Mouse (Mus musculus) lung, embryonic 16.5 days (tissue): ENCODE measurements at regions not wholly inside any gene's neighbourhood (a gene's known extent, or its start where the extent isn't known, plus 50 kb on each side); places are given as distances from the start of the nearest gene placed in this dataset.
"Not testable (repeated sequence)": the region's sequence is repeated elsewhere in the genome, so short reads cannot be mapped to it uniquely, and the experiment has no call there.

Experiments
- ATAC-seq: fragments of 200-750 bp; cut with Nextera tagmentation; 2 replicates; pipeline ENCODE4 v1.8.0; 2017; ENCODE audit warnings: low read depth, mild to moderate bottlenecking, moderate library complexity
- H3K27ac ChIP-seq: fragments of 300-500 bp; sonication (generic); 2 replicates; pipeline ENCODE4 v1.5.1; 2014; ENCODE audit warnings: mild to moderate bottlenecking, control low read depth, low read length
- H3K27me3 ChIP-seq: fragments of 300-500 bp; sonication (generic); 2 replicates; pipeline ENCODE4 v1.6.1; 2014; ENCODE audit warnings: low read depth, low read length, mixed read lengths; ENCODE audit not compliant: control insufficient read depth, insufficient read depth
- H3K36me3 ChIP-seq: fragments of 300-500 bp; sonication (generic); 2 replicates; pipeline ENCODE4 v1.6.1; 2014; ENCODE audit warnings: low read length; ENCODE audit not compliant: control insufficient read depth, insufficient read depth
- H3K4me1 ChIP-seq: fragments of 300-500 bp; sonication (generic); replicated peaks from 2 replicates; pipeline ENCODE4 v1.6.1; 2014; ENCODE audit warnings: low read length, mixed read lengths; ENCODE audit not compliant: control insufficient read depth, insufficient read depth
- H3K4me2 ChIP-seq: fragments of 300-500 bp; sonication (generic); 2 replicates; pipeline ENCODE4 v1.6.1; 2014; ENCODE audit warnings: low read depth, low read length, control low read depth
- H3K4me3 ChIP-seq: fragments of 300-500 bp; sonication (generic); 2 replicates; pipeline ENCODE4 v1.5.1; 2014; ENCODE audit warnings: mild to moderate bottlenecking, low read length, control low read depth
- H3K9ac ChIP-seq: fragments of 300-500 bp; sonication (generic); 2 replicates; pipeline ENCODE4 v1.6.1; 2014; ENCODE audit warnings: low read length, control low read depth
- H3K9me3 ChIP-seq: fragments of 300-500 bp; sonication (generic); 2 replicates; pipeline ENCODE4 v1.6.1; 2016; ENCODE audit warnings: low read length; ENCODE audit not compliant: control insufficient read depth
- WGBS: fragments of 180-500 bp; shearing (Covaris S2); extraction: QIAGEN DNeasy Blood & Tissue Kit; methylation state at CpG from one replicate; pipeline ENCODE4 v1.1.7; 2014; 5-methylcytosine and 5-hydroxymethylcytosine counted together

GRCm38 (mm10) chr16:86473059-86473740 is 571.6 kb upstream of the Adamts5 start:
- no peaks in the 10 kb centered on the region for H3K36me3 ChIP-seq
- H3K4me1 ChIP-seq = no peaks in the 10 kb centered on the region
- H3K27me3 ChIP-seq = no peaks in the 10 kb centered on the region
- no peaks in the 10 kb centered on the region for H3K9me3 ChIP-seq
- no peak overlapping the region for H3K27ac ChIP-seq
- no peak overlapping the region for H3K4me2 ChIP-seq
- no peak overlapping the region for H3K9ac ChIP-seq
- ATAC-seq = no peak
- no peak overlapping the region for H3K4me3 ChIP-seq
- WGBS = 53% methylated on average over 4 of the region's 4 CpGs

DNA sequence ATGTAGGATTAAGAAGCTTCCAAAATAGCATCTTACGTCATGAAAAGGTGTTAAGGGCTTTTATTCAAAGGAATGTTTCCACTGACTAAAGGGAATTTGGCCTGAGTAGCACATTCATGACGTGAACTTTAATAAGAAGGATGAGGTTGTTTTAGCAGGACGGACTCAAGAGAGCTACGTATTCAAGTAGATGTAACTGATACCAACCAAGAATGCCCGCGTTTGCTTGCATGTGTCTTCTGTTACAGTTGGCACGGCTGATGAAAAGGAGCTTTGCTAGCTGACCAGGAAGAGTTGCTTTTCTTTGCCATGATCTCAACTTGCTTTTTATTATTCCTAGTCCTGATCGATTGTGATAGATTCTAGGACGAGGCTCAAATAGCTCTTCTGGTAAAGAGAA is 559.4 kb upstream of the Adamts5 start:
- H3K36me3 ChIP-seq = no peaks in the 10 kb centered on the region
- no peak overlapping the region for H3K27ac ChIP-seq
- H3K27me3 ChIP-seq = no peaks in the 10 kb centered on the region
- no peak for ATAC-seq
- H3K4me3 ChIP-seq = no peak overlapping the region
- H3K4me1 ChIP-seq = no peaks in the 10 kb centered on the region
- no peaks in the 10 kb centered on the region for H3K9me3 ChIP-seq
- no peak overlapping the region for H3K4me2 ChIP-seq
- WGBS = 79% methylated on average over 9 of the region's 9 CpGs
- no peak overlapping the region for H3K9ac ChIP-seq

- no peaks in the 10 kb centered on the region for H3K9me3 ChIP-seq
- no peak overlapping the region for H3K9ac ChIP-seq
- no peak overlapping the region for H3K4me3 ChIP-seq
- H3K27me3 ChIP-seq = no peaks in the 10 kb centered on the region
- H3K36me3 ChIP-seq = no peaks in the 10 kb centered on the region
- no peaks in the 10 kb centered on the region for H3K4me1 ChIP-seq
- 65% methylated on average over 3 of the region's 3 CpGs for WGBS
- H3K27ac ChIP-seq = no peak overlapping the region
- no peak overlapping the region for H3K4me2 ChIP-seq
- no peak for ATAC-seq
Observed at GRCm38 (mm10) chr16:86456649-86457048, 555.0 kb upstream of the Adamts5 start.

GRCm38 (mm10) chr16:86454810-86455209 is 553.2 kb upstream of the Adamts5 start:
- no peak for ATAC-seq
- no peaks in the 10 kb centered on the region for H3K9me3 ChIP-seq
- H3K9ac ChIP-seq = no peak overlapping the region
- H3K36me3 ChIP-seq = no peaks in the 10 kb centered on the region
- no peak overlapping the region for H3K27ac ChIP-seq
- WGBS = 50% methylated on average over 3 of the region's 3 CpGs
- H3K4me3 ChIP-seq = no peak overlapping the region
- no peaks in the 10 kb centered on the region for H3K27me3 ChIP-seq
- no peaks in the 10 kb centered on the region for H3K4me1 ChIP-seq
- no peak overlapping the region for H3K4me2 ChIP-seq

DNA sequence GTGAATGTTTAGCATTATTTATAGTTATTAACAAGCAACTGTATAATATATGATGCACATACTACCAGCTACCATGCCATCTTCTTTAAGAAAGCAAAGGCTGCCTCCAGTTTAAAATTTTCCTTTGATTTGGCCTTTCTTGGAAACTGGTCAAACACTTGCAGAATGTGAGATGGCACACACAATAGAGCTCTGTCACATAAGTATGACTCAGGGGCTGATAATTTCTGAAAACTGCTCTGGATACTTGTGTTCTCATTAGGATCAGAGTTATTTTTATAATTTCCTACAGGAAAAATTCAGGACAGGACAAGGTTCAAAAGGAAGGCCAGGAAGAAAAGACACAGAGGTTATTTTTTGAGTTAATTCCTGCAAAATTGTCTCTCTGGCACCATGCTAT is 552.4 kb upstream of the Adamts5 start:
- no peaks in the 10 kb centered on the region for H3K4me1 ChIP-seq
- H3K4me2 ChIP-seq = no peak overlapping the region
- H3K9me3 ChIP-seq = no peaks in the 10 kb centered on the region
- no peak overlapping the region for H3K4me3 ChIP-seq
- no peak overlapping the region for H3K27ac ChIP-seq
- no peaks in the 10 kb centered on the region for H3K36me3 ChIP-seq
- no peak for ATAC-seq
- no peak overlapping the region for H3K9ac ChIP-seq
- no peaks in the 10 kb centered on the region for H3K27me3 ChIP-seq

DNA sequence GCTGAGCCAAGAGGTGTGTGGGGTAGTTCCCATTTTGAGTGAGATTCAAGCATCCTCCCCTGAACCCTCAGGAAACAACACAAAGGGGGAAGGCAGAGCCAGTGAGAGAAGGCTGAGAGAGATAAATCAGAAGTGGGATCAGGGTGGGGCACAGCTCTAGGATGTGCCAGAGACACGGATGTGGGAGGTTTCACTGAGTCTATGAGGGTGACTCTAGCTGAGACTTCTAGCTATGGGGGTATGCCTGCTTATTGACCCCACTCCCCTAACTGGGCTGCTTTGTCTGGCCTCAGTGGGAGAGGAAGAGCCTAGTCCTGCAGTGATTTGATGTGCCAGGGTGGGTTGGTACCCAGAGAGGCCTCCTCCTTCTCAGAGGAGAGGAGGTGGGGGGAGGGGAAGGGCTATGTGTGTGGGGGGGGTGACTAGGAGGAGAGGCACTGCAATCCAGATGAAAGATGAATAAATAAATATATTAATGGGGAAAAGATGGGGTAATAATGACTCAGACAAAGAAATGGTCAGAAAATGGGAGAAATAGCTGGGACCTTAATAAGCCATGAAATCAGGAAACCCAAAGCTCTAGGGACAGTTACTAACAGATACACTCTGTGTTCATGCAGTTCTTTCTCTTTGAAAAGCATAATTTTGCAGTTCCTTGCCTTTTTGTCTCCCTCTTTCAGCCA is 547.0 kb upstream of the Adamts5 start:
- Histone ChIP-seq H3K27me3 (no peaks in the 10 kb centered on the region), H3K4me2 (no peak overlapping the region), H3K27ac (no peak overlapping the region), H3K4me1 (no peaks in the 10 kb centered on the region), H3K4me3 (no peak overlapping the region), H3K9ac (no peak overlapping the region), H3K36me3 (no peaks in the 10 kb centered on the region), H3K9me3 (no peaks in the 10 kb centered on the region)
- ATAC-seq = no peak
- WGBS = 43% methylated on average over 1 of the region's 1 CpGs

- WGBS = 10% methylated on average over 5 of the region's 5 CpGs
- H3K9ac ChIP-seq, H3K4me3 ChIP-seq, H3K27ac ChIP-seq, H3K4me1 ChIP-seq, H3K9me3 ChIP-seq, H3K27me3 ChIP-seq, H3K36me3 ChIP-seq, H3K4me2 ChIP-seq, ATAC-seq: not testable (repeated sequence)
Observed at GRCm38 (mm10) chr16:86419458-86419857, 517.8 kb upstream of the Adamts5 start.

DNA sequence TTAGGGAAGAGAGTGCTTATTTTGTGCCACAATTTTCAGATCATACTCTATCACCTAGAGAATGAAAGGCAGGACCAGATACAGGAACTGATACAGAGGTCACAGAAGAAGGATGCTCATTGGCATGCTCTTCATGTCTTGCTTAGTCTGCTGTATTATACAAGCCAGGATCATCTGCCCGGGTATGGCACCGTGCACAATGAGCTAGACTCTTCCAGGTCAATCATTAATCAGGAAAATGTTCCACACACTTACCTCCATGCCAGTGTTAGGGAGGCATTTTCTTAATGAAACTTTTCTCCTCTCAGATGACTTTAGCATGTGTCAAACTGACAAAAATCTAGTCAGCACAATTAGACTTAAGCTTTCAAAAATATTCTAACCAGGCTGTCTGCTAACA is 502.7 kb upstream of the Adamts5 start:
- Histone ChIP-seq H3K4me1 (no peaks in the 10 kb centered on the region), H3K9me3 (no peaks in the 10 kb centered on the region), H3K4me3 (no peak overlapping the region), H3K4me2 (no peak overlapping the region), H3K9ac (no peak overlapping the region), H3K27ac (no peak overlapping the region), H3K36me3 (no peaks in the 10 kb centered on the region), H3K27me3 (no peaks in the 10 kb centered on the region)
- no peak for ATAC-seq
- 61% methylated on average over 2 of the region's 2 CpGs for WGBS

- Histone ChIP-seq H3K27ac (no peak overlapping the region), H3K36me3 (no peaks in the 10 kb centered on the region), H3K9ac (no peak overlapping the region), H3K9me3 (no peaks in the 10 kb centered on the region), H3K4me3 (no peak overlapping the region), H3K27me3 (no peaks in the 10 kb centered on the region), H3K4me1 (no peaks in the 10 kb centered on the region), H3K4me2 (no peak overlapping the region)
- ATAC-seq = no peak
- WGBS = 91% methylated on average over 1 of the region's 1 CpGs
Observed at GRCm38 (mm10) chr16:86401381-86401780, 499.8 kb upstream of the Adamts5 start.
